Comparison of ENCODE assay signal across 27 mouse cellular contexts in the genomic region with DNA sequence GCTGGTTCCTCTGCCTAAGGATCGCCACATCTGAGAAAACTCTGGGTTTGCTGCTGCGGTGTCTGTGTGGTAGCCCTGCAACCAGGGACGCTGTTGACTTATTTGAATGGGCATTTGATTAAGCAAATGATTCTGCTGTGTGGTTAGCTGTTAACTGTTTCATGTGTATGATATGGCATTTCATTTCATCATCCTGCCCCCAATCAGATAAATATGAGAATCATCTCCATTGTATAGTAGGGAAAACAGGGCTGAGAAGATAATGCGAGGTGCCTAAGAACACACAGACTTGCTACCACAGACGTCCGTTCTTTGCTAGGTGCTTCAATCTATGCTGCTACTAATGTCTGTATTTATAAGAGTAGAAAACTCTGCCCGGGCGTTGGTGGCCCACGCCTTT. TPM values are rescaled to one million over a fixed set of nuclear protein-coding genes. Genes with fewer than 3 reads are reported as not detected.
DNase-seq lines count a peak whose midpoint lies in the region; ATAC-seq and TF ChIP-seq lines count a peak whose summit lies in the region.
"Had no signal": no experiment of that assay in that cellular context is flagged by ENCODE, and none has a peak within 500 bp of the region (broad histone marks: within the 10 kb centered on the region; RNA-seq: fewer than 3 reads in every experiment).

No protein-coding gene starts in this region.

- no peaks in the 10 kb centered on the region for H3K79me2 ChIP-seq in CH12.LX (replicated peaks; ENCODE audit: control insufficient read depth, extremely low read depth, insufficient read depth, poor library complexity, severe bottlenecking)

- no peak for TF ChIP-seq RAD21 in CH12.LX (IDR thresholded peaks at IDR 0.05; ENCODE audit: low read depth, low read length)

- no peaks in the 10 kb centered on the region for H3K27me3 ChIP-seq in CH12.LX (replicated peaks)
- no peaks in the 10 kb centered on the region for H3K27me3 ChIP-seq in midbrain, embryonic 10.5 days (ENCODE audit: low read depth, poor library complexity, severe bottlenecking)
- H3K27me3 ChIP-seq: embryonic facial prominence, embryonic 12.5 days; forebrain, embryonic 13.5 days; forebrain, embryonic 15.5 days; Patski had no signal

- peak overlapping the region; percentile 23 to 66 (median 58) for H3K4me3 ChIP-seq in CH12.LX (replicated peaks in 1 of 3; ENCODE audit: low read depth in 2 of 3, low read length in 2 of 3, poor library complexity in 1 of 3)
- no peak overlapping the region for H3K4me3 ChIP-seq in midbrain, embryonic 10.5 days
- H3K4me3 ChIP-seq: embryonic facial prominence, embryonic 10.5 days; embryonic facial prominence, embryonic 12.5 days; forebrain, embryonic 13.5 days; forebrain, embryonic 15.5 days had no signal

- dilution Hi-C loops in CH12.LX (cut with MboI; ENCODE audit: extremely low pct_ligation_motif_present, extremely low pct_unique_long_range_greater_than_20kb, low sequenced_read_pairs), result no loop called here

- in situ Hi-C loops in CH12.LX (cut with MboI; ENCODE audit: low pct_ligation_motif_present, low pct_unique_long_range_greater_than_20kb, low sequenced_read_pairs), result no loop called here

- H3K27ac ChIP-seq in CH12.LX (ENCODE audit: insufficient read depth, low read depth), result peak overlapping the region; percentile 95
- H3K27ac ChIP-seq in midbrain, embryonic 10.5 days (replicated peaks), result no peak overlapping the region
- H3K27ac ChIP-seq: embryonic facial prominence, embryonic 10.5 days; embryonic facial prominence, embryonic 12.5 days; forebrain, embryonic 13.5 days; forebrain, embryonic 15.5 days had no signal

- H3K9ac ChIP-seq in CH12.LX (ENCODE audit: insufficient read depth, low read depth), result peak overlapping the region; percentile 91
- H3K9ac ChIP-seq: embryonic facial prominence, embryonic 12.5 days; forebrain, embryonic 13.5 days; forebrain, embryonic 15.5 days; forebrain, postnatal 0 days had no signal

- 0 out of 2 replicates have a peak, but pooled peaks have one; percentile 13 for ATAC-seq in megakaryocyte, adult 5-6 weeks (ENCODE audit: poor library complexity, severe bottlenecking)
- ATAC-seq: activated CD4-positive, CD25-positive, alpha-beta regulatory T cell, adult 4 months; CD4-positive, CD25-positive, alpha-beta regulatory T cell, adult 4 months; forebrain, embryonic 13.5 days; forebrain, embryonic 15.5 days; forebrain, postnatal 0 days; Patski had no signal

- WGBS in midbrain, embryonic 10.5 days, result 88% methylated on average over 9 of the region's 9 CpGs

- no peaks in the 10 kb centered on the region for H3K9me3 ChIP-seq in CH12.LX (replicated peaks; ENCODE audit: low read length)
- no peaks in the 10 kb centered on the region for H3K9me3 ChIP-seq in midbrain, embryonic 10.5 days (replicated peaks)
- H3K9me3 ChIP-seq: embryonic facial prominence, embryonic 10.5 days; embryonic facial prominence, embryonic 12.5 days; forebrain, embryonic 13.5 days; forebrain, embryonic 15.5 days had no signal

- H3K4me1 ChIP-seq in CH12.LX (ENCODE audit: control insufficient read depth in 1 of 2, insufficient read depth in 2 of 2), result peaks cover 28 to 70% of the 10 kb centered on the region in 2 experiments
- H3K4me1 ChIP-seq in midbrain, embryonic 10.5 days, result no peaks in the 10 kb centered on the region
- H3K4me1 ChIP-seq: embryonic facial prominence, embryonic 10.5 days; embryonic facial prominence, embryonic 12.5 days; forebrain, embryonic 13.5 days; forebrain, embryonic 15.5 days had no signal

- DNase-seq in 416B (ENCODE audit: low read depth) (peak; percentile 29), CH12.LX (ENCODE audit: extremely low read depth) (no peak)
- no peak for DNase-seq in embryo, embryonic 10.5 days (ENCODE audit: low spot score)
- DNase-seq in midbrain, embryonic 10.5 days (ENCODE audit: low spot score), result no peak
- DNase-seq: adrenal gland, adult 8-10 months; adrenal gland, postnatal 14 days; adrenal gland, postnatal 36 days; B cell, adult 2 months; cerebellum, adult 11-12 months; cerebellum, adult 2 months; cerebellum, adult 9-10 months; cerebellum, postnatal 14 days; cerebellum, postnatal 36 days; forebrain, postnatal 0 days had no signal

- TF ChIP-seq CTCF in CH12.LX (conservative IDR thresholded peaks at IDR 0.05 in 1 of 2, IDR thresholded peaks at IDR 0.05 in 1 of 2; ENCODE audit: low read depth in 2 of 2, low read length in 2 of 2), result no peak

- TF ChIP-seq EP300 in CH12.LX (IDR thresholded peaks at IDR 0.05; ENCODE audit: low read length), result no peak

- peak overlapping the region; percentile 63 for H3K4me2 ChIP-seq in CH12.LX (ENCODE audit: insufficient read depth, low read depth, poor library complexity, severe bottlenecking)
- H3K4me2 ChIP-seq: embryonic facial prominence, embryonic 12.5 days; forebrain, embryonic 13.5 days; forebrain, embryonic 15.5 days had no signal

- peaks cover 57 to 75% of the 10 kb centered on the region in 2 experiments for H3K36me3 ChIP-seq in CH12.LX (replicated peaks in 1 of 2; ENCODE audit: control insufficient read depth in 1 of 2, insufficient read depth in 1 of 2, low read length in 1 of 2)
- no peaks in the 10 kb centered on the region for H3K36me3 ChIP-seq in midbrain, embryonic 10.5 days
- H3K36me3 ChIP-seq: embryonic facial prominence, embryonic 10.5 days; embryonic facial prominence, embryonic 12.5 days; forebrain, embryonic 15.5 days had no signal

- TF ChIP-seq POLR2A in CH12.LX (IDR thresholded peaks at IDR 0.05; ENCODE audit: low read depth, low read length), result 0 out of 2 replicates have a peak, but pooled peaks have one; percentile 24

TF ChIP-seq in CH12.LX, 34 proteins besides CTCF, POLR2A, EP300 and RAD21:
- no peak for TF ChIP-seq MAFK (IDR thresholded peaks at IDR 0.05; ENCODE audit: insufficient replicate concordance, low read length)
- TF ChIP-seq JUN (IDR thresholded peaks at IDR 0.05; ENCODE audit: insufficient read depth, low read depth, low read length), result no peak
- no peak for TF ChIP-seq MAZ (IDR thresholded peaks at IDR 0.05; ENCODE audit: low read depth, low read length)
- 0 out of 2 replicates have a peak, but pooled peaks have one; percentile 24 for TF ChIP-seq TBP (conservative IDR thresholded peaks at IDR 0.05; ENCODE audit: low read depth, low read length)
- no peak for TF ChIP-seq NELFE (IDR thresholded peaks at IDR 0.05; ENCODE audit: low read depth, low read length)

RNA-seq across cellular contexts. Expression of gene Cd274, which starts 17.2 kb away (rescaled TPM):
- total RNA-seq in CH12.LX (2012; rRNA removed) (4.7 and 6.7 TPM in 2 replicates), CH12.LX (2014; rRNA removed) (7.4 and 8.6 TPM in 2 replicates)
- polyA plus RNA-seq in CH12.LX (2012; ENCODE audit: insufficient read length, low read depth), result 14.7 and 15.9 TPM in 2 replicates
- total RNA-seq in megakaryocyte, adult 5-6 weeks (2015), result 4.1 and 5.6 TPM in 2 replicates
- total RNA-seq in megakaryocyte, adult 5-6 weeks (2017), result 2.6 and 2.9 TPM in 2 replicates
- 0.29 and 0.38 TPM in 2 replicates for polyA plus RNA-seq in midbrain, embryonic 10.5 days (2016; fragmentation: Nextera tagmentation; extraction: Ambion mirVana)

RNA-seq across cellular contexts. Expression of gene Plgrkt, which starts 17.2 kb away (rescaled TPM):
- total RNA-seq in CH12.LX (2012; rRNA removed) (27.7 and 31.3 TPM in 2 replicates), CH12.LX (2014; rRNA removed) (27.9 and 33.0 TPM in 2 replicates)
- polyA plus RNA-seq in CH12.LX (2012; ENCODE audit: insufficient read length, low read depth), result 38.3 and 40.6 TPM in 2 replicates
- 66.4 and 70.8 TPM in 2 replicates for total RNA-seq in megakaryocyte, adult 5-6 weeks (2015)
- 50.8 and 57.1 TPM in 2 replicates for total RNA-seq in megakaryocyte, adult 5-6 weeks (2017)
- polyA plus RNA-seq in midbrain, embryonic 10.5 days (2016; fragmentation: Nextera tagmentation; extraction: Ambion mirVana), result 40.4 and 43.8 TPM in 2 replicates

RNA-seq across cellular contexts. Expression of gene Pdcd1lg2, which starts 26.3 kb away (rescaled TPM):
- total RNA-seq in CH12.LX (2012; rRNA removed) (1.6 and 1.7 TPM in 2 replicates), CH12.LX (2014; rRNA removed) (1.4 and 2.4 TPM in 2 replicates)
- polyA plus RNA-seq in CH12.LX (2012; ENCODE audit: insufficient read length, low read depth), result 4.6 and 5.5 TPM in 2 replicates
- 0.75 TPM in 1 of 2 replicates, not detected in the other for total RNA-seq in megakaryocyte, adult 5-6 weeks (2015)
- 0.44 and 1.8 TPM in 2 replicates for total RNA-seq in megakaryocyte, adult 5-6 weeks (2017)
- not detected in 2 replicates for polyA plus RNA-seq in midbrain, embryonic 10.5 days (2016; fragmentation: Nextera tagmentation; extraction: Ambion mirVana)
- total RNA-seq: adrenal gland, adult 18-20 months; adrenal gland, adult 8-10 months; adrenal gland, postnatal 14 days; adrenal gland, postnatal 36 days; ES-E14 had no signal
- polyA plus RNA-seq: cerebellum, adult 2 months; embryonic facial prominence, embryonic 10.5 days; embryonic facial prominence, embryonic 14.5 days; forebrain, embryonic 11.5 days; forebrain, embryonic 13.5 days; forebrain, embryonic 15.5 days; forebrain, postnatal 0 days had no signal

RNA-seq across cellular contexts. Expression of gene Rln1, which starts 49.9 kb away (rescaled TPM):
- total RNA-seq in CH12.LX (2012; rRNA removed) (not detected in 2 replicates), CH12.LX (2014; rRNA removed) (not detected in 2 replicates)
- not detected in 2 replicates for polyA plus RNA-seq in CH12.LX (2012; ENCODE audit: insufficient read length, low read depth)
- not detected in 2 replicates for total RNA-seq in megakaryocyte, adult 5-6 weeks (2015)
- not detected in 2 replicates for total RNA-seq in megakaryocyte, adult 5-6 weeks (2017)
- 0.57 and 1.3 TPM in 2 replicates for polyA plus RNA-seq in midbrain, embryonic 10.5 days (2016; fragmentation: Nextera tagmentation; extraction: Ambion mirVana)
- total RNA-seq: adrenal gland, adult 18-20 months; adrenal gland, adult 8-10 months; adrenal gland, postnatal 14 days; adrenal gland, postnatal 36 days; common myeloid progenitor, adult 5-6 weeks had no signal
- polyA plus RNA-seq: activated CD4-positive, CD25-positive, alpha-beta regulatory T cell, adult 4 months; CD4-positive, CD25-positive, alpha-beta regulatory T cell, adult 4 months; Patski had no signal

RNA-seq across cellular contexts. Expression of gene Insl6, which starts 59.3 kb away (rescaled TPM):
- total RNA-seq in CH12.LX (2012; rRNA removed), result 8.0 and 11.2 TPM in 2 replicates
- total RNA-seq in CH12.LX (2014; rRNA removed), result 8.5 and 9.8 TPM in 2 replicates
- 5.1 and 5.7 TPM in 2 replicates for polyA plus RNA-seq in CH12.LX (2012; ENCODE audit: insufficient read length, low read depth)
- total RNA-seq in megakaryocyte, adult 5-6 weeks (2015), result not detected in 2 replicates
- total RNA-seq in megakaryocyte, adult 5-6 weeks (2017), result 0.81 TPM in 1 of 2 replicates, not detected in the other
- 5.4 and 8.9 TPM in 2 replicates for polyA plus RNA-seq in midbrain, embryonic 10.5 days (2016; fragmentation: Nextera tagmentation; extraction: Ambion mirVana)
